Mouse (Mus musculus) kidney, postnatal 0 days (tissue): ENCODE measurements at regions not wholly inside any gene's neighbourhood (a gene's known extent, or its start where the extent isn't known, plus 50 kb on each side); places are given as distances from the start of the nearest gene placed in this dataset.

ENCODE experiments used
- ATAC-seq: fragments of 200-750 bp; cut with Nextera tagmentation; replicated peaks from 2 replicates; pipeline ENCODE4 v1.8.0; 2017; ENCODE audit warnings: low read depth, moderate number of reproducible peaks, moderate TSS enrichment, moderate library complexity; ENCODE audit not compliant: low FRiP score
- DNase-seq: peaks from one replicate; pipeline ENCODE4 v3.0.0-alpha.2; 2016; ENCODE audit warnings: low spot score
- H3K27ac ChIP-seq: fragments of 300-500 bp; sonication (generic); 2 replicates; pipeline ENCODE4 v1.5.1; 2014; ENCODE audit warnings: mild to moderate bottlenecking
- H3K27me3 ChIP-seq: fragments of 300-500 bp; sonication (generic); 2 replicates; pipeline ENCODE4 v1.6.1; 2014; ENCODE audit warnings: low read length, mixed read lengths; ENCODE audit not compliant: insufficient read depth
- H3K36me3 ChIP-seq: fragments of 300-500 bp; sonication (generic); 2 replicates; pipeline ENCODE4 v1.6.1; 2014; ENCODE audit warnings: low read length, mixed read lengths; ENCODE audit not compliant: insufficient read depth
- H3K4me1 ChIP-seq: fragments of 300-500 bp; sonication (generic); replicated peaks from 2 replicates; pipeline ENCODE4 v1.6.1; 2014; ENCODE audit warnings: antibody characterized with exemption, low read length, mixed read lengths; ENCODE audit not compliant: insufficient read depth
- H3K4me2 ChIP-seq: fragments of 300-500 bp; sonication (generic); 2 replicates; pipeline ENCODE4 v1.6.1; 2014; ENCODE audit warnings: mild to moderate bottlenecking, low read length, moderate library complexity, mixed read lengths
- H3K4me3 ChIP-seq: fragments of 300-500 bp; sonication (generic); replicated peaks from 2 replicates; pipeline ENCODE4 v1.5.1; 2014; ENCODE audit warnings: low read depth, low read length
- H3K9ac ChIP-seq: fragments of 300-500 bp; sonication (generic); 2 replicates; pipeline ENCODE4 v1.6.1; 2014; ENCODE audit warnings: low read depth, low read length
- H3K9me3 ChIP-seq: fragments of 300-500 bp; sonication (generic); replicated peaks from 2 replicates; pipeline ENCODE4 v1.6.1; 2016; ENCODE audit warnings: low read length, inconsistent platforms, mixed read lengths
- CTCF ChIP-seq: IDR thresholded peaks from 2 replicates; pipeline ENCODE4 v1.5.1; 2016; ENCODE audit warnings: antibody characterized with exemption, low read depth, mild to moderate bottlenecking, moderate library complexity
- WGBS: fragments of 180-500 bp; shearing (Covaris S2); extraction: QIAGEN DNeasy Blood & Tissue Kit; methylation state at CpG from one replicate; pipeline ENCODE4 v1.1.7; 2014; 5-methylcytosine and 5-hydroxymethylcytosine counted together

GRCm38 (mm10) chr4:50087860-50088259 is 242.3 kb upstream of the Grin3a start:
- ATAC-seq (no peak), DNase-seq (no peak)
- no peaks in the 10 kb centered on the region for H3K9me3 ChIP-seq

GRCm38 (mm10) chr4:50086676-50087075 is 241.1 kb upstream of the Grin3a start:
- no peak for TF ChIP-seq CTCF
- 71% methylated on average over 2 of the region's 2 CpGs for WGBS
- no peak for DNase-seq
- Histone ChIP-seq H3K27me3 (no peaks in the 10 kb centered on the region), H3K4me2 (no peak overlapping the region), H3K4me1 (no peaks in the 10 kb centered on the region), H3K36me3 (no peaks in the 10 kb centered on the region), H3K9ac (no peak overlapping the region), H3K9me3 (no peaks in the 10 kb centered on the region), H3K27ac (no peak overlapping the region), H3K4me3 (no peak overlapping the region)
- ATAC-seq: no peak

More at GRCm38 (mm10) chr4:50087860-50088259, 242.3 kb upstream of the Grin3a start:
- Histone ChIP-seq H3K27ac (no peak overlapping the region), H3K4me2 (no peak overlapping the region), H3K4me1 (no peaks in the 10 kb centered on the region), H3K36me3 (no peaks in the 10 kb centered on the region), H3K4me3 (no peak overlapping the region), H3K9ac (no peak overlapping the region), H3K27me3 (no peaks in the 10 kb centered on the region)
- no peak for TF ChIP-seq CTCF

- peak; percentile 33 for DNase-seq
- H3K9ac ChIP-seq: no peak overlapping the region
- no peak overlapping the region for H3K4me2 ChIP-seq
- H3K36me3 ChIP-seq: no peaks in the 10 kb centered on the region
- no peak for TF ChIP-seq CTCF
- no peaks in the 10 kb centered on the region for H3K4me1 ChIP-seq
- H3K4me3 ChIP-seq: no peak overlapping the region
- 50% methylated on average over 2 of the region's 2 CpGs for WGBS
- no peaks in the 10 kb centered on the region for H3K9me3 ChIP-seq
- no peak overlapping the region for H3K27ac ChIP-seq
- no peaks in the 10 kb centered on the region for H3K27me3 ChIP-seq
- ATAC-seq: no peak
These were observed 210.0 kb upstream of the Grin3a start for GRCm38 (mm10) chr4:50055519-50055918.

GRCm38 (mm10) chr4:50041476-50041875 is 195.9 kb upstream of the Grin3a start:
- Histone ChIP-seq H3K27ac (no peak overlapping the region), H3K4me1 (no peaks in the 10 kb centered on the region), H3K4me2 (no peak overlapping the region), H3K9ac (no peak overlapping the region), H3K36me3 (no peaks in the 10 kb centered on the region), H3K9me3 (no peaks in the 10 kb centered on the region), H3K4me3 (no peak overlapping the region), H3K27me3 (no peaks in the 10 kb centered on the region)
- DNase-seq (no peak), ATAC-seq (no peak)
- no peak for TF ChIP-seq CTCF

- peak; percentile 39 for DNase-seq
- H3K4me1 ChIP-seq: no peaks in the 10 kb centered on the region
- no peaks in the 10 kb centered on the region for H3K9me3 ChIP-seq
- H3K9ac ChIP-seq: no peak overlapping the region
- no peak overlapping the region for H3K4me3 ChIP-seq
- no peaks in the 10 kb centered on the region for H3K27me3 ChIP-seq
- WGBS: 57% methylated on average over 6 of the region's 6 CpGs
- TF ChIP-seq CTCF: peak; percentile 57
- no peak for ATAC-seq
- no peak overlapping the region for H3K4me2 ChIP-seq
- no peaks in the 10 kb centered on the region for H3K36me3 ChIP-seq
- no peak overlapping the region for H3K27ac ChIP-seq
These were observed 190.5 kb upstream of the Grin3a start for GRCm38 (mm10) chr4:50036079-50036478.

- H3K27me3 ChIP-seq: no peaks in the 10 kb centered on the region
- H3K27ac ChIP-seq: no peak overlapping the region
- no peak for ATAC-seq
- no peak for TF ChIP-seq CTCF
- H3K9ac ChIP-seq: no peak overlapping the region
- no peak overlapping the region for H3K4me3 ChIP-seq
- H3K36me3 ChIP-seq: no peaks in the 10 kb centered on the region
- no peak overlapping the region for H3K4me2 ChIP-seq
- H3K9me3 ChIP-seq: no peaks in the 10 kb centered on the region
- no peak for DNase-seq
- 60% methylated on average over 6 of the region's 6 CpGs for WGBS
- H3K4me1 ChIP-seq: no peaks in the 10 kb centered on the region
These were observed 179.8 kb upstream of the Grin3a start for GRCm38 (mm10) chr4:50025356-50025755.
